Mouse (Mus musculus) activated CD4-positive, CD25-positive, alpha-beta regulatory T cell (primary cell): ENCODE measurements around the gene Pigx. TPM values are rescaled to one million over a fixed set of nuclear protein-coding genes. Genes with fewer than 3 reads are reported as not detected.

Experiments used
- polyA plus RNA-seq, 2 experiments: library from polyadenylated mRNA; unstranded; fragments of 100-300 nt; shearing (Covaris generic); gene quantifications; one replicate each; pipeline ENCODE4 v1.2.1; 2017

Gene Pigx
- polyA plus RNA-seq: 100 to 1,000 TPM; 182 to 209 TPM

GRCm38 (mm10) chr16:32099638-32100150, at the start of gene Pigx, which contains the start of gene Cep19:
Pigx (minus strand) TSS chr16:32099740.
Cep19 (plus strand) TSS chr16:32099800.

GRCm38 (mm10) chr16:32078991-32079511, 20.5 kb downstream of the Pigx start, which contains the start of gene Pak2:
Pak2 (minus strand) TSS chr16:32079342.

Other genes with a start within 250 kb of the Pigx start
- not detected for gene Meltf, start 220.9 kb downstream of the Pigx start, polyA plus RNA-seq
- 1 to 10 TPM; 1.2 to 1.9 TPM for gene Pigz, start 165.9 kb downstream of the Pigx start, polyA plus RNA-seq
- 10 to 100 TPM; 42.7 to 54.2 TPM for gene 0610012G03Rik, start 151.2 kb downstream of the Pigx start, polyA plus RNA-seq
- 10 to 100 TPM; 40.2 to 40.6 TPM for gene Ncbp2, start 151.2 kb downstream of the Pigx start, polyA plus RNA-seq
- gene Senp5, start 96.5 kb downstream of the Pigx start, polyA plus RNA-seq: 10 to 100 TPM; 17.3 to 18.6 TPM
- 100 to 1,000 TPM; 112 to 151 TPM for gene Pak2, start 20.4 kb downstream of the Pigx start, polyA plus RNA-seq
- 10 to 100 TPM; 35.7 to 42.3 TPM for gene Cep19, start 60 bp upstream of the Pigx start, polyA plus RNA-seq
- 10 to 100 TPM; 86.5 to 91.7 TPM for gene Nrros, start 65.9 kb upstream of the Pigx start, polyA plus RNA-seq
- under 1 TPM in 1 of 2 experiments, not detected in 1; 0.38 TPM for gene Bex6, start 80.1 kb upstream of the Pigx start, polyA plus RNA-seq
- 10 to 100 TPM; 16.9 to 17.0 TPM for gene Fbxo45, start 147.4 kb upstream of the Pigx start, polyA plus RNA-seq
- 10 to 100 TPM; 21.2 to 22.8 TPM for gene Wdr53, start 147.5 kb upstream of the Pigx start, polyA plus RNA-seq
- under 1 TPM in 1 of 2 experiments, not detected in 1; 0.44 TPM for gene Smco1, start 171.7 kb upstream of the Pigx start, polyA plus RNA-seq
- gene Rnf168, start 177.7 kb upstream of the Pigx start, polyA plus RNA-seq: 10 to 100 TPM; 23.1 to 25.1 TPM
- gene Ubxn7, start 232.5 kb upstream of the Pigx start, polyA plus RNA-seq: 10 to 100 TPM; 17.8 to 21.4 TPM